8 mouse cellular contexts compared by ENCODE assay signal in the genomic region with DNA sequence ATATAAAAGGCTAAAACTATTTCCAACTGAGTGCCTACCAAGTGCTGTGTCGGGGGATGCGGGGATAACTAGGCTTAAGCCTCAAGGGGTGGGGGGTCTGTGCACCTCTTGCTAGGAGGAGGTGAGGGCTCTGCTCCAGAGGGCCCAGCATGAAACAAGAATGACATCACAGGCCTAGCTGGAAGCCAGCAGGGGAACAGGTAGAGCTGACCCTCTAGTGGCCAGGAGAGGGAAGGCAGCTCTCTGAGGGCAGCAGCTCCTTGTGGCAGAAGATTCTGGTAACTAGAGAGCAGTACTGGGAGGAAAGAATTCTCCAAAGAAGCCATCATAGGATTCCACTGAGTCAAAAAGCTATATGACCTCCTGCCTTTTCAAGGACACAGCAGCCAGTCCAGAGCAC. TPM values are rescaled to one million over a fixed set of nuclear protein-coding genes. Genes with fewer than 3 reads are reported as not detected.
A peak's percentile ranks its signal among the peaks of the same experiment; 100 is the strongest.
DNase-seq lines count a peak whose midpoint lies in the region; ATAC-seq and TF ChIP-seq lines count a peak whose summit lies in the region.

No protein-coding gene starts in this region.

- peaks cover 76% of the 10 kb centered on the region for H3K36me3 ChIP-seq in E14TG2a.4 (ENCODE audit: insufficient read depth, low read length)

- no peaks in the 10 kb centered on the region for H3K9me3 ChIP-seq in E14TG2a.4 (ENCODE audit: low read length)

- H3K27me3 ChIP-seq in E14TG2a.4 (ENCODE audit: insufficient read depth, low read length) = no peaks in the 10 kb centered on the region

- peak; percentile 86 for TF ChIP-seq CTCF in E14TG2a.4 (conservative IDR thresholded peaks at IDR 0.05; ENCODE audit: low read length)

- H3K4me1 ChIP-seq in E14TG2a.4 (replicated peaks; ENCODE audit: low read depth, low read length) = peaks cover 77% of the 10 kb centered on the region

- ATAC-seq in granulocyte monocyte progenitor cell, adult 5-6 weeks (replicated peaks; ENCODE audit: poor library complexity, severe bottlenecking) = peak; percentile 24; the same call in 1 of the 2 replicates

- DNase-seq in layer of hippocampus, adult 11-12 months (ENCODE audit: low spot score) = peak; percentile 43
- DNase-seq in layer of hippocampus, postnatal 25 days (ENCODE audit: extremely low spot score in 1 of 2, low spot score in 1 of 2) = no peak
- DNase-seq in adrenal gland, postnatal 36 days = peak; percentile 45 to 71
- peak; percentile 72 for DNase-seq in lung, postnatal 10 days
- peak; percentile 31 to 53 for DNase-seq in spleen, postnatal 14 days (ENCODE audit: low spot score in 2 of 2)
- no peak for DNase-seq in Muller cell, postnatal 12 days (ENCODE audit: inconsistent ontology term)

- H3K4me3 ChIP-seq in E14TG2a.4 (replicated peaks; ENCODE audit: low read length) = peak overlapping the region; percentile 70

RNA-seq across cellular contexts. Expression of gene Plekhm1, which starts 10.3 kb away (rescaled TPM):
- 10 to 100 TPM; 16.4 to 17.6 TPM for total RNA-seq in layer of hippocampus, postnatal 25 days (2021)
- total RNA-seq in adrenal gland, postnatal 36 days (2021) = 10 to 100 TPM; 20.1 to 21.5 TPM
- 8.6 and 13.2 TPM in 2 replicates for total RNA-seq in granulocyte monocyte progenitor cell, adult 5-6 weeks (2014; fragmentation: Nextera tagmentation)
- total RNA-seq in granulocyte monocyte progenitor cell, adult 5-6 weeks (2017) = 3.9 and 4.8 TPM in 2 replicates

RNA-seq across cellular contexts. Expression of gene Arhgap27, which starts 38.7 kb away (rescaled TPM):
- 1 to 10 TPM; 8.6 to 9.3 TPM for total RNA-seq in layer of hippocampus, postnatal 25 days (2021)
- total RNA-seq in adrenal gland, postnatal 36 days (2021) = 10 to 100 TPM; 10.1 to 16.3 TPM
- total RNA-seq in granulocyte monocyte progenitor cell, adult 5-6 weeks (2014; fragmentation: Nextera tagmentation) = 21.3 and 29.3 TPM in 2 replicates
- 11.0 and 19.0 TPM in 2 replicates for total RNA-seq in granulocyte monocyte progenitor cell, adult 5-6 weeks (2017)

Comparison
In these comparisons a context has a peak if more than half of its experiments do, and no peak if none do; other contexts are left out.
1. DNase-seq: peak in layer of hippocampus, adult 11-12 months (single experiment), adrenal gland, postnatal 36 days (2 of 2), lung, postnatal 10 days (single experiment) and spleen, postnatal 14 days (2 of 2); none in layer of hippocampus, postnatal 25 days (0 of 2) and Muller cell, postnatal 12 days (single experiment).